Mouse (Mus musculus) heart, embryonic 12.5 days (tissue): ENCODE data around the gene App. TPM values are rescaled to one million over a fixed set of nuclear protein-coding genes. Genes with fewer than 3 reads are reported as not detected.

Experiments
- ATAC-seq: fragments of 200-750 bp; cut with Nextera tagmentation; 2 replicates; pipeline ENCODE4 v1.8.0; 2017; ENCODE audit warnings: moderate TSS enrichment, moderate library complexity; ENCODE audit not compliant: insufficient number of reproducible peaks, low FRiP score
- H3K27ac ChIP-seq: fragments of 300-500 bp; sonication (generic); 2 replicates; pipeline ENCODE4 v1.5.1; 2016; ENCODE audit warnings: mild to moderate bottlenecking, moderate library complexity; ENCODE audit not compliant: poor library complexity, severe bottlenecking
- H3K27me3 ChIP-seq: fragments of 300-500 bp; sonication (generic); replicated peaks from 2 replicates; pipeline ENCODE4 v1.6.1; 2016; ENCODE audit warnings: mild to moderate bottlenecking, moderate library complexity
- H3K36me3 ChIP-seq: fragments of 300-500 bp; sonication (generic); 2 replicates; pipeline ENCODE4 v1.6.1; 2016; ENCODE audit warnings: mild to moderate bottlenecking, moderate library complexity
- H3K4me1 ChIP-seq: fragments of 300-500 bp; sonication (generic); replicated peaks from 2 replicates; pipeline ENCODE4 v1.6.1; 2016; ENCODE audit warnings: mild to moderate bottlenecking
- H3K4me2 ChIP-seq: fragments of 300-500 bp; sonication (generic); 2 replicates; pipeline ENCODE4 v1.6.1; 2016; ENCODE audit warnings: mild to moderate bottlenecking, moderate library complexity
- H3K4me3 ChIP-seq: fragments of 300-500 bp; sonication (generic); 2 replicates; pipeline ENCODE4 v1.5.1; 2016; ENCODE audit warnings: mild to moderate bottlenecking
- H3K9ac ChIP-seq: fragments of 300-500 bp; sonication (generic); 2 replicates; pipeline ENCODE4 v1.6.1; 2016; ENCODE audit warnings: mild to moderate bottlenecking, moderate library complexity
- H3K9me3 ChIP-seq: fragments of 300-500 bp; sonication (generic); replicated peaks from 2 replicates; pipeline ENCODE4 v1.6.1; 2016; ENCODE audit warnings: mild to moderate bottlenecking, moderate library complexity
- WGBS: fragments of 180-500 bp; shearing (Covaris S2); methylation state at CpG from one replicate; pipeline ENCODE4 v1.1.7; 2016; 5-methylcytosine and 5-hydroxymethylcytosine counted together
- polyA plus RNA-seq: library from polyadenylated mRNA; unstranded; fragments of >200 nt; fragmentation: Nextera tagmentation; extraction: Ambion mirVana; gene quantifications from 2 replicates; pipeline ENCODE4 v1.2.1, GENCODE M21; 2016

App gene
- polyA plus RNA-seq, 1 experiment from 2014 or later: 202 TPM

DNA sequence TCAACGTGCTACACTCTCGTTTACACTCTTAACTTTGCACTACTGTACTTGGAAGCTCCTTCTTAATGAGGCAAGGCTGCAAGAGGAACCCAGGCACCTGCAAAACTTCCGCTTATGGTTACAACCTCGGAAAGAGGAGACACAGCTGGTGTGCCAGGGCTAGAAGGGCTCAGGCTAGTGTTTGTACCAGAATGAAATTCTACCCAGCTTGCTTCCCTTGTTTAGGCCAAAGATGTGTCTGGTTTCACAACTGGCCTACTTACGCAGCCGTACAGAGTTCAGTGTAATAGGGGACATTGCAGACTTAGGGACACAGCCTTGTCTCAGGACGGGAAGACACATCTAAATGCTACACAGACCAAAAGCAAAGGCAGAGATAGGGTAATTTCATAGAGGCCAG lies 173.3 kb downstream of the App start:
- no peak overlapping the region for H3K27ac ChIP-seq
- H3K9me3 ChIP-seq: no peaks in the 10 kb centered on the region
- H3K4me3 ChIP-seq: no peak overlapping the region
- 0 out of 2 replicates have a peak, but pooled peaks cover 4% of the 10 kb centered on the region for H3K4me1 ChIP-seq
- H3K36me3 ChIP-seq: peaks cover 37% of the 10 kb centered on the region
- no peaks in the 10 kb centered on the region for H3K27me3 ChIP-seq
- no peak overlapping the region for H3K9ac ChIP-seq
- WGBS: 87% methylated on average over 7 of the region's 7 CpGs
- ATAC-seq: no peak
- no peak overlapping the region for H3K4me2 ChIP-seq

DNA sequence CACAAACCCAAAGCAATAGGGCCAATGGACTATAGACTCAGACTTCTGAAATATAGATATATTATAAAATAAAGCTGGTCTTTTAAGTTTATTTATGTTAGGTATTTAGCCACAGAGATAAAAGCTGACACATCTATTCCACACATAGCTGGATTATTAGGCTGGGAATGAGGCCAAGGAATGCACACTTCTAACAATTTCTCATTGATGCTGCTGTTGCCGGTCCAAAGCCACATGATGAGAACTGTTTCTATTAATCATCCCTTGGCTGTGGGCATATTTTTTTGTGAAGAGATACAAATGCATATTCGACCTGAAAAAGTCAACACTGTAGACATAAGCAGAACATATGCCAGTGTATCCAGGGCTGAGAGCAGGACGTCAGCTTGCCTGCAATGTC lies 176.0 kb downstream of the App start:
- H3K9ac ChIP-seq: no peak overlapping the region
- no peak overlapping the region for H3K4me2 ChIP-seq
- no peak for ATAC-seq
- H3K4me1 ChIP-seq: 0 out of 2 replicates have a peak, but pooled peaks cover 8% of the 10 kb centered on the region
- peaks cover 35% of the 10 kb centered on the region for H3K36me3 ChIP-seq
- H3K4me3 ChIP-seq: no peak overlapping the region
- 50% methylated on average over 3 of the region's 3 CpGs for WGBS
- no peak overlapping the region for H3K27ac ChIP-seq
- no peaks in the 10 kb centered on the region for H3K9me3 ChIP-seq
- H3K27me3 ChIP-seq: no peaks in the 10 kb centered on the region

DNA sequence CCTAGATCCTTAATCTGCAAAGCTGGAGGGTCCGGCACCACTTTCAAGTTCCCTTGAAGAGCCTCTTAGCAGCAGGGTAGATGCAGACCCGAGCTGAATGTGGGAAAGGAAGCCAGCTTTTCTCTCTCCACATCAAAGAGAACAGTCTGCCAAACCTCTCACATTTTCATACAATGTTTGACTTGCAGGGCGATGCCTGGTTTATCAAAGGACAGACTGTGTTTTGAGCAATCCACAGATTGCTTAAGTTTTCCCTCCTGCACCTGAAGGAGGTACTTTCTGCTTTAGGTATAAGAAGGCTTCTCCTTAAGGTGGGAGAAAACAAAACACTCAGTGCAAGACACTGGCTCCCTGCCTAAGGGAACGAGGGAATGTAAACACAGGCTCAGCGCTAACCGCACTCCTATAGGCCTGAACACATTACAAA lies 178.1 kb downstream of the App start:
- H3K4me2 ChIP-seq: no peak overlapping the region
- 53% methylated on average over 6 of the region's 6 CpGs for WGBS
- no peak overlapping the region for H3K4me3 ChIP-seq
- no peaks in the 10 kb centered on the region for H3K9me3 ChIP-seq
- peaks cover 25% of the 10 kb centered on the region for H3K36me3 ChIP-seq
- peak overlapping the region; percentile 13; the same call in 1 of the 2 replicates for H3K27ac ChIP-seq
- peaks cover 14% of the 10 kb centered on the region for H3K4me1 ChIP-seq
- ATAC-seq: no peak
- no peaks in the 10 kb centered on the region for H3K27me3 ChIP-seq
- no peak overlapping the region for H3K9ac ChIP-seq

DNA sequence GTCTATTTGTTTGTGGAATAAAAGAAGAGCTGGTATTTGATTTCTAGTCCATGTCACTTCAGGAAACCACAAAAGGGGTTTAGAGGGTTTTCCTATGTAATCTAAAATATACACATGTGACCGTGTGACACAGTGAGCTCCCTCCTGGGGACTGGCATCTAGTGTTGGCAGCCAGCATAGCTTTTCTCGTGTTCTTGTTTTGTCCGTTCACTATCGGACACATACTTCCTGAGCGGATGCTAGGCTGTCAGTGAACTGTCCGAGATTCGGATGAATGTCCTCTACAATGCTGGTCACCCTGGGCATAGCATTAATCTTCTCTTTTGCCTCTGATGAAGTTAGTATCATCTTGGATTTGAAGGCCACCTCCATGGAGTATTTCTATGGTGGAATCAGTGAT lies 180.7 kb downstream of the App start:
- Histone ChIP-seq H3K4me1 (peaks cover 24% of the 10 kb centered on the region), H3K9me3 (no peaks in the 10 kb centered on the region), H3K9ac (no peak overlapping the region), H3K27ac (no peak overlapping the region), H3K4me2 (no peak overlapping the region), H3K36me3 (peaks cover 30% of the 10 kb centered on the region), H3K27me3 (no peaks in the 10 kb centered on the region), H3K4me3 (no peak overlapping the region)
- 77% methylated on average over 7 of the region's 7 CpGs for WGBS
- ATAC-seq: no peak

DNA sequence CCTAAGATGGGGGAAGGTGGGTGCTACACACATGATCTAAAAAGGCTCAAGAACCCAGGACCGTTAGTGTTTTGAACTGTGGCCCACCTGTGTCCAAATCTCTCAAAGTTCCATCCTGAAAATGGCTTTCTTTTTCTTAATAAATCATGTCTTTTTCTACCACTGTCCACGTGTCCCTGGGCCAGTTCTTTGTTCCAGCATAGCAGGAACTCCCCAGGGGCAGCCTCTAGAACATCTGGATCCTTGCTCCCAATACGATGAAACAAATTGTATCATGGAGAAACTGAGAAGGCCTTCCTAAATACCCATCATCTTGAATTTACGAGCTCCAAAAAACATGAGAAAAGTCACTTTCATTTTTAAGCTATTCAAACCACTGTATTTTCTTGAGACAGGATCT lies 182.6 kb downstream of the App start:
- Histone ChIP-seq H3K4me1 (peaks cover 24% of the 10 kb centered on the region), H3K9me3 (no peaks in the 10 kb centered on the region), H3K4me2 (no peak overlapping the region), H3K36me3 (peaks cover 40% of the 10 kb centered on the region), H3K4me3 (no peak overlapping the region), H3K9ac (no peak overlapping the region), H3K27me3 (no peaks in the 10 kb centered on the region), H3K27ac (no peak overlapping the region)
- 83% methylated on average over 4 of the region's 4 CpGs for WGBS
- ATAC-seq: no peak

DNA sequence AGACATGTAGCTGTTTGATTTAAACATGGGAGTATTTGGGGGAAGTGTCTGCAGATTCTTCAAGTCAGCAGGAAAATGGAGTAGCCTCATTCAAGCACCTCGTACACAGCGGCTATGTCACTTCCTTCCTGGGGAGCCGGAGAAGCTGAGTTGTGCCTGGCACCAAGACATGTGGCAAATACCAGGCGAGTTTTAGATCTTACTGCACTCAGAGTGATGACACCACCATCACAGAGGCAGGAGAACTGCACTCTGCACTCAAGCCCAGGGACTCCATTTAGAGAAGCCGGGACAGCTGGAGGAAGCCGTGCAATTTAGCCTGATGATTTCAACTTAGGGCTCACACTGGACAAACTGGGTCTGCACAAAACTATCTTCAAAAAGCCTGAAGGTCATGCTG lies 183.6 kb downstream of the App start:
- Histone ChIP-seq H3K4me2 (no peak overlapping the region), H3K4me3 (no peak overlapping the region), H3K9me3 (no peaks in the 10 kb centered on the region), H3K9ac (no peak overlapping the region), H3K36me3 (peaks cover 43% of the 10 kb centered on the region), H3K4me1 (peaks cover 30% of the 10 kb centered on the region), H3K27ac (peak overlapping the region; percentile 58), H3K27me3 (no peaks in the 10 kb centered on the region)
- peak; percentile 43; the same call in 1 of the 2 replicates for ATAC-seq
- WGBS: 24% methylated on average over 6 of the region's 6 CpGs

DNA sequence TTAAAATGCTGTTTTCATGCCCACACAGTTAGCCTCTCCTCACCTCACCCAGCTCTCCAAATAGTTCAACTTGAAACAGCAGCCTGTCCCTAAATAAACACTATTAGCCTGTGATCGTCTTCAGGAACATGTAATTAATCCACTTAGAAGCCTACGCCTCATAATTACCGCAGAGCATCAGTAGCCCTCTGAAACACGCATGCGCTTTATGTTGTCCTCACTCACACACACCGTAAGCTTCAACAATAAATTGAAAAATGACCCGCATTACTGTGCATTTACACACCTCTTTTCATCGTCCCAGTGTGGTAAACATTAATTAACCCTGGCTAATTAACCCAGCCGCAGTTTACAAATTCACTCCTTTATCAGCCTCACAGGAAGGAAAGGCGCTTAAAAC lies 184.1 kb downstream of the App start:
- no peaks in the 10 kb centered on the region for H3K9me3 ChIP-seq
- no peak for ATAC-seq
- H3K4me1 ChIP-seq: peaks cover 30% of the 10 kb centered on the region
- WGBS: 88% methylated on average over 10 of the region's 10 CpGs
- H3K27ac ChIP-seq: no peak overlapping the region
- peaks cover 43% of the 10 kb centered on the region for H3K36me3 ChIP-seq
- no peaks in the 10 kb centered on the region for H3K27me3 ChIP-seq
- no peak overlapping the region for H3K4me2 ChIP-seq
- H3K4me3 ChIP-seq: no peak overlapping the region
- no peak overlapping the region for H3K9ac ChIP-seq

DNA sequence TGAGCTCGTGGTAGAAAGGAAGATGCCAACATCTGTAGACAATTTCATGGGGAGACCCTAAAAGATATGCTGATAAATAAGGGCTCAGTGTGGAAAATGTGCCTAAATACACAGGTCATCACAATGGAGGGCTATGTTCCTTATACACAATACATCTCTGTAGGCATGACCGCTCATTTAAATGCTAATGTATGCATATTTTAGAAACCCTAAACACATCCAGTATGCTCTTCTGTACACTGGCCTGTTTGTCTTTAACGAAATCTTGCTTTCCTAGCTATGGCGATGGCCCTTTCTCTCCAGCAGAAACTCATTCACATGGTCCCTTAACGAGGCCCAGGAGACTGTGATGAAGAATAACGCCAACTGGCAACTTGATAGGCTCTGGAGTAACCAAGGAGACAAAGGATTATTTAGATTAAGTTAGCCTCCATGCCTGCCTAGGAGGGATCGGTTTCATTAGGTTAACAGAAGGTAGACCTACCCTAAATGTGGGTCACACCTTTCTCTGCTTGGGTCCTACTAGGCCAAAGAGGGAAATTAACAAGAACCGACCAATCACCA lies 185.8 kb downstream of the App start:
- 89% methylated on average over 8 of the region's 8 CpGs for WGBS

DNA sequence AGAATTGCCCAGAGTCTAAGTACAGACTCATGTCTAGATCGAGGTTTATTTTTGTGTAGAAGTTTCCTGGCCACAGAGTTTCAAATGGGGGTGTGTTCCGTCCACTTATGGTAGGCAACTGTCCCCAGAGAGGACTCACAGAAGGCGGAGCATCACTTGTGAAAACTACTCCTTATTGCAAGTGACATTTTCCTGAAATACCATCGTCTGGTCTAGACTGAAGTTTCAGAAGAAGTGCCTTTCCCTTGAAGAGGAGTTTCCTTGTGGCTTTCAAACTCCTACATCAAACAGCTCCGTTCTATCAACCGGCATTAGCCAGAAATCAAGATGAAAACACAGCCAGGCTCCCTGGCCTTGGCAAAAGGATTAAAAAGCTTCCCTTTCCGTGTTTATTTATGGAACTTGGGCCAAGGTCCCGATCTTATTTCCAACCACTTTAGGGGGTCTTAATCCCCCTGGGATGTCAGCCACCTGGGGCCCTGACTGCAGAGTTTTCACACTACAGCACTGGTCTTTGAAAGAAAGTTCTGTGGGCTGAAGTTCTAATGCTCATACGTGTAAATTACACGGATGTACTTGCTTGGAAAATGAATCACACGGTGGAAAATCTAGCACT lies 187.4 kb downstream of the App start:
- WGBS: 63% methylated on average over 11 of the region's 11 CpGs
- peaks cover 25% of the 10 kb centered on the region for H3K36me3 ChIP-seq
- no peaks in the 10 kb centered on the region for H3K9me3 ChIP-seq
- no peak overlapping the region for H3K4me2 ChIP-seq
- ATAC-seq: no peak
- no peak overlapping the region for H3K9ac ChIP-seq
- no peaks in the 10 kb centered on the region for H3K27me3 ChIP-seq
- H3K4me3 ChIP-seq: no peak overlapping the region
- peaks cover 26% of the 10 kb centered on the region for H3K4me1 ChIP-seq
- 0 out of 2 replicates have a peak overlapping the region, but pooled peaks have one; percentile 48 for H3K27ac ChIP-seq

More for the DNA sequence above, 185.8 kb downstream of the App start:
- no peaks in the 10 kb centered on the region for H3K27me3 ChIP-seq
- no peak overlapping the region for H3K4me3 ChIP-seq
- no peak overlapping the region for H3K27ac ChIP-seq
- H3K4me1 ChIP-seq: peaks cover 26% of the 10 kb centered on the region
- H3K36me3 ChIP-seq: peaks cover 29% of the 10 kb centered on the region
- no peaks in the 10 kb centered on the region for H3K9me3 ChIP-seq
- no peak for ATAC-seq
- H3K4me2 ChIP-seq: no peak overlapping the region
- H3K9ac ChIP-seq: no peak overlapping the region

DNA sequence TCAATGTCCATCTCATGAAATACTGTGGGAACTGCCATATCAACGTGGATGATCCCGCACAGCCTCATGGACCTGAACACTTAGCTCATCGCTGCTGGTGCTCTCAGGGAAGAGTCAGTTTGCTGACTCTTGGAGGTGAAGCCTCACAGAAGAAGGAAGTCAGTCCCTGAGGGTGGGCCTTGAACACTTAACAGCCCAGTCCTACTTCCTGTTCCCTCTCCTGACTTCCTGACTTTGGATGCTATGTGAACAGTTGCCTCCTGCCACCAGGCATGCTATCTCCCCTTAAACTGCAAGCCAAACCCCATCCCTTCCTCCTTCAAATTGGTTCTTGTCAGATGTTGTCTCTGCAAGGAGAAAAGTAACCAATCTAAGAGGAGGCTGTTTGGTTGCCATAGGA lies 188.2 kb downstream of the App start:
- no peaks in the 10 kb centered on the region for H3K27me3 ChIP-seq
- no peak overlapping the region for H3K4me2 ChIP-seq
- no peak for ATAC-seq
- H3K36me3 ChIP-seq: peaks cover 25% of the 10 kb centered on the region
- H3K27ac ChIP-seq: no peak overlapping the region
- peaks cover 20% of the 10 kb centered on the region for H3K4me1 ChIP-seq
- H3K4me3 ChIP-seq: no peak overlapping the region
- 92% methylated on average over 3 of the region's 3 CpGs for WGBS
- no peak overlapping the region for H3K9ac ChIP-seq
- no peaks in the 10 kb centered on the region for H3K9me3 ChIP-seq

DNA sequence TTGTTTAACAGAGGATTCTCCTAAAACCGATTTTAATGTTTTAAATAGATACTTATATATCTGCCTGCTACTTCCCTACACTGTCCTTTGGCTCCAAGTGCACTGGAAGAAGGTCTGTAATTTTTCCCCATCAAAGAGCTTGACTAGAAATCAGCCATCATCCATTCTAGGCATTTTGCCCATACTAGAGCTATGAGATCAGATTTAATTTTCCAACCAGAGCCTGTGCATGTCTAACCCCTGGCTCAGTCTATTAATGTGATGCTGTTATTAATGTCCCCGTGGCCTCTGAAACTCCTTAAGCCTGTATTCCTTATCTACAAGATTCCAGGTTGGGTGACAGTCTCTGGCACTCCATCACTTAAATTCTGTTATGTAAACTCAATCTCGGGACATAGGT lies 190.1 kb downstream of the App start:
- 64% methylated on average over 3 of the region's 3 CpGs for WGBS
- Histone ChIP-seq H3K9ac (no peak overlapping the region), H3K9me3 (no peaks in the 10 kb centered on the region), H3K27me3 (no peaks in the 10 kb centered on the region), H3K4me3 (no peak overlapping the region), H3K4me2 (no peak overlapping the region), H3K27ac (no peak overlapping the region), H3K36me3 (peaks cover 21% of the 10 kb centered on the region), H3K4me1 (peaks cover 14% of the 10 kb centered on the region)
- no peak for ATAC-seq

DNA sequence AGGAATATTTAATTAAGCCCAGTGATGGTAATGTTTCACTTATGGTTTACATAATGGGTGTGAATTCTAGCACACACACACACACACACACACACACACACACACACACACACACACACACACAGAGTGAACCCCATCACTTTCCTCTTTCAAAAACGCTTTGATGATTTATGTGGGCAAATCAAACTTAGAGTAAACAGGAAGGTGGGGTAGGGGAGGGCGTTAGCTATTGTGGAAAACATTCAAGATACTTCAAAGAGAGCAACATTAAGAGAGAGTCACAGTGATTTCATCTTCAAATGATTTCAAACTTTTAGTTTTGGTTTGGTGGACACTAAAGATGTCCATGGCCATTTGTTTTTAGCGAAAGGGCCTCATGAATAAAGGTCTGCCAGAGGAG lies 191.0 kb downstream of the App start:
- no peak overlapping the region for H3K9ac ChIP-seq
- no peak overlapping the region for H3K4me3 ChIP-seq
- no peak for ATAC-seq
- peaks cover 15% of the 10 kb centered on the region for H3K4me1 ChIP-seq
- H3K27me3 ChIP-seq: no peaks in the 10 kb centered on the region
- no peak overlapping the region for H3K27ac ChIP-seq
- no peak overlapping the region for H3K4me2 ChIP-seq
- peaks cover 21% of the 10 kb centered on the region for H3K36me3 ChIP-seq
- no peaks in the 10 kb centered on the region for H3K9me3 ChIP-seq
- 83% methylated on average over 3 of the region's 3 CpGs for WGBS
